Mouse (Mus musculus) pancreas, adult 10 weeks (tissue): Measurements from ENCODE around the gene 0610010K14Rik. TPM values are rescaled to one million over a fixed set of nuclear protein-coding genes. Genes with fewer than 3 reads are reported as not detected.

Source experiments
- polyA plus RNA-seq: library from polyadenylated mRNA; stranded (reverse); fragments of 350-450 nt; fragmentation: Illumina TruSeq; extraction: RNeasy Lipid Tissue Mini Kit (QIAGEN cat#74804); gene quantifications from one replicate; pipeline ENCODE4 v1.2.3, GENCODE M21; 2015; ENCODE audit warnings: low read depth, low replicate concordance; ENCODE audit not compliant: insufficient read depth

Gene 0610010K14Rik
- 18.4 TPM for polyA plus RNA-seq

DNA sequence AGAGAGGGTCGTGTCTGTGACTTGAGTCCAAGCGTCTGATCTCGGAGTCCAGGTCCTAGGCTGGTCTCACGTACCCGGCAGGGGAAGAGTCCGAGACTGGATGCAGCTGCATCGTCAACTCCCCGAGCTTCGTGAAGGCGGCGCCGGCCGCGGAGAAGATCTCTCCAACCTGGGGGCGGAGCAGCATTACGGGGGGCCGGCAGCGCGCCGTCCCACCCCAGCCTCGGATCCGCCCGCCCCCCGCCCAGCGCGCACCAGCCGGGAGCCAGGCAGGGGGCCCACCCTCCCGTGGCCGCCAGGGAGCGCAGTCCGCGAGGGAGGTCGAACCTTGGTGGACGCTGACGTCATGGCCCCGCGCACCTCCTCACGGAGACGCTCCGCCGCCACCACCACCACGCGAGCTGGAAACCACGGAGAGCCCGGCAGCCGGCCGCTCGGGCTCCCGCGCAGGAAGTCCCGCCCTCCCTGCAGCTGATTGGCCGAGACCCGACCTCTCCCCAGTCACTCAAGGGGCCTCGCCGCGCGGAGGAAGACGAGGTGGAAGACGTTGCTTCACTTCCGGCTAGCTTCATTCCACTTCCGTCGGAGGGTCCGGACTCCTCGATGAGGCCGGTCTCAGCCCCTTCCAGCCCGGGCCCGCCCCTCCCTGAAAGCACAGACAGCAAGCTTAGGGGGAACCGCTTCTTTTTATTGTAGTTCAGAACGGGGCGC is at the start of gene 0610010K14Rik:
TSS of gene 0610010K14Rik (minus strand) at position 458 of the 711 bp plus-strand sequence.

DNA sequence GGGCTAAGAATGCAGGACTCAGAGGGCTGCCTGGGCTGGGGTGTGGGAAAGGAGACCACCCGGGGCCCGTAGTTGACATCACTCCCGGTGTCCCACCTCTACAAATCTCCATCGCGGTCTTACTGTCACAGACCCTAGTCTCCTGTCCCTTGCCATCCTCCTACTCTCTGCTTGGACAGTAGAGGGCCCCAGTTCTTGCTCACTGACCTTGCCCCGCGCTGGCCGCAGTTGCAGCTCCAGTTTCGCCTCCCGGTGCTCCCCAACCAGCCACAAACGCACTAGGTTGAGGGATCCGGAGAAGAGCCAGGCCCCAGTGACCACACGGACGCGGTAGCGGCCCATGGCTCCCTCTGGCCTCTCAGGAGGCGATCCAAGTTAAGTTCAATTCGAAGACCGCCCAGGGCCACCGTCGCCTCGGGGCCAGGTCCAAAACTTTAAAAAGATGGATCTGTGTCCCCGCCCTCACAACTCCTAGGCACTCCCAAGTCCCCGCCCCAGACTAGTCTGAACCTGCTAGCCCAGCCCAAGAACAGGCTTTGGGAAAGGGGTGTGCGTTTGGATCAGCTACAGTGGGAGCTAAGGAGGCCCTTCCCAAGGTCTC is 17.3 kb upstream of the 0610010K14Rik start, which contains the start of gene Alox12:
TSS of gene Alox12 (minus strand) at position 423 of the 601 bp plus-strand sequence.

GRCm38 (mm10) chr11:70239541-70240279 is 2.0 kb upstream of the 0610010K14Rik start, which contains the start of the genes Gm21988 and Rnasek:
TSS of gene Gm21988 (minus strand) at chr11:70239830.
TSS of gene Rnasek (minus strand) at chr11:70239842.

DNA sequence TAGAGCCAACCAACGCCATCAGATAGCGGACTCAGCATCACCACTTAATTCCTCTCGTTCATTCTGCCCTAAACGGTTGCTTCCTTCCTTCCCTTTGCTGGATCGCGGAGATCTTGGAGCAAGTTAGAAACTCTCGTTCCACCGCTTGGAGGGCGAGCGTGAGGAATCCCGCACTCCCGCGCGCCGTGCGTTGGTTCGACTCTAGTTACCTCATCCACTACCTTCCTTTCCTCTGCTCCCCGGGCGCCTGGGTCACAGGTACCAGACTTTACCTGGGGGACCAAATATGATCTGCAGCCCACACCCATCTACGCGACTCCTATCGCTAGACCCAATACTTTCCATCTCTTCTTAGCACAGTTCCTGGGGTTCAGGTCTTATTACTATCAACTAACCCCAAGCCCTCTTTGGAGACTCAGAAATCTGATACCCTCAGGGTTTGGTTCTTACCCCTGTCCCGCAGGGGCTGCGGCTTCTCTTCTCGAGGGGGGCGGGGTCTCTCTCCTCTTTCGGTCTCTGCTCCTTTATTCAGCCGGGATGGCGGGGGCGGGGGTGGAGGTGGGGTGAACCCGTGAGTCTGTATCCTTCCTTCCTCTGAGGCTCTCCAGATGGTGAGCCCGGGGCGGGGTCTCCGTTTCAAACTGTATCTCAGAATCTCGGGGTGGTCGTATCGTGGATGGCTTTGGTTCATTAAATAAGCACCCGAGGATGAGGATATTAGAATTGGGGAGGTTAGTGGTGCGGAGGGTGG is 8.3 kb downstream of the 0610010K14Rik start, which contains the start of gene Bcl6b:
TSS of gene Bcl6b (minus strand) at position 539 of the 751 bp plus-strand sequence.

GRCm38 (mm10) chr11:70220731-70221602 is 16.7 kb downstream of the 0610010K14Rik start, which contains the start of gene Slc16a13:
TSS of gene Slc16a13 (minus strand) at chr11:70221064.

DNA sequence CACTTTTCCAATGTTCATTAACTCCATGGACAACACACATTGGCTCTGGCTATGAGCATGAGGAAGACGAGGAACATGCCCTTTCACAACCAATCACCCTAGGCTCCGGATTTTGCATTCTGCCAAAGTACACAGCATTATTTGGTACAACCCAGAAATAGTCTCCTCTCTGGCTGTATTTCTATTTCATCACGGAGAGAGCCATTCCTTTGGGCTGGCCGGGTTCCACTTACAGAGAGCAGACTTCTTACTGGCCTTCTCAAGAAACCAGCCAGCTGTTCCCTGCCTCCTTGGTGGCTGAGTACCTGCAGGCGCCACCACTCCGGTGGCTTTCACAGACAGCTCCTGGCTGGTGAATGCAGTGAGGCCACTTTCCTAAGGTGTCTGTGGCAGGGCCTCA is 25.3 kb downstream of the 0610010K14Rik start, which contains the start of gene Slc16a11:
TSS of gene Slc16a11 (plus strand) at position 330 of the 400 bp plus-strand sequence.

Other genes with a start within 250 kb of the 0610010K14Rik start
- 186 TPM for gene Gabarap, start 246.8 kb downstream of the 0610010K14Rik start, polyA plus RNA-seq
- 15.8 TPM for gene Phf23, start 242.1 kb downstream of the 0610010K14Rik start, polyA plus RNA-seq
- 6.6 TPM for gene Dvl2, start 237.3 kb downstream of the 0610010K14Rik start, polyA plus RNA-seq
- gene Acadvl, start 222.5 kb downstream of the 0610010K14Rik start, polyA plus RNA-seq = 25.2 TPM
- 8.8 TPM for gene Dlg4, start 221.0 kb downstream of the 0610010K14Rik start, polyA plus RNA-seq
- gene Asgr1, start 183.8 kb downstream of the 0610010K14Rik start, polyA plus RNA-seq = not detected
- not detected for gene Asgr2, start 145.3 kb downstream of the 0610010K14Rik start, polyA plus RNA-seq
- 8.1 TPM for gene Mgl2, start 107.6 kb downstream of the 0610010K14Rik start, polyA plus RNA-seq
- 6.6 TPM for gene Clec10a, start 81.7 kb downstream of the 0610010K14Rik start, polyA plus RNA-seq
- gene Slc16a11, start 25.2 kb downstream of the 0610010K14Rik start, polyA plus RNA-seq = 1.8 TPM
- gene Slc16a13, start 16.9 kb downstream of the 0610010K14Rik start, polyA plus RNA-seq = 1.4 TPM
- gene Bcl6b, start 8.1 kb downstream of the 0610010K14Rik start, polyA plus RNA-seq = 3.7 TPM
- gene Gm21988, start 1.9 kb upstream of the 0610010K14Rik start, polyA plus RNA-seq = 8.0 TPM
- 80.2 TPM for gene Rnasek, start 1.9 kb upstream of the 0610010K14Rik start, polyA plus RNA-seq
- 3.0 TPM for gene Alox12, start 17.4 kb upstream of the 0610010K14Rik start, polyA plus RNA-seq
- not detected for gene Alox12e, start 84.7 kb upstream of the 0610010K14Rik start, polyA plus RNA-seq
- gene Alox15, start 114.1 kb upstream of the 0610010K14Rik start, polyA plus RNA-seq = 2.8 TPM
- gene Pelp1, start 172.1 kb upstream of the 0610010K14Rik start, polyA plus RNA-seq = 4.6 TPM
- 29.3 TPM for gene Arrb2, start 194.7 kb upstream of the 0610010K14Rik start, polyA plus RNA-seq
- gene Med11, start 214.0 kb upstream of the 0610010K14Rik start, polyA plus RNA-seq = 6.4 TPM
- 0.70 TPM for gene Zmynd15, start 221.5 kb upstream of the 0610010K14Rik start, polyA plus RNA-seq
- gene Cxcl16, start 222.1 kb upstream of the 0610010K14Rik start, polyA plus RNA-seq = 4.3 TPM